Mouse (Mus musculus) T-helper 2 cell (primary cell): ENCODE results near the gene BC048562.

Experiments used
- in situ Hi-C: fragments of 300-600 bp; cut with MboI, MseI; formaldehyde crosslinking; loops from one replicate; pipeline ENCODE4 v1.15.1; 2025; ENCODE audit warnings: high pct_unique_total_duplicates

The BC048562 gene

GRCm38 (mm10) chr9:108479721-108480351 is 43.6 kb downstream of the BC048562 start, which contains the start of gene Lamb2:
Lamb2 (plus strand) TSS chr9:108479736.
- in situ Hi-C loops = no loop called here

GRCm38 (mm10) chr9:108480813-108481519 is 44.7 kb downstream of the BC048562 start:
- in situ Hi-C loops = no loop called here

GRCm38 (mm10) chr9:108481520-108482210 is 45.4 kb downstream of the BC048562 start:
- in situ Hi-C loops = no loop called here

DNA sequence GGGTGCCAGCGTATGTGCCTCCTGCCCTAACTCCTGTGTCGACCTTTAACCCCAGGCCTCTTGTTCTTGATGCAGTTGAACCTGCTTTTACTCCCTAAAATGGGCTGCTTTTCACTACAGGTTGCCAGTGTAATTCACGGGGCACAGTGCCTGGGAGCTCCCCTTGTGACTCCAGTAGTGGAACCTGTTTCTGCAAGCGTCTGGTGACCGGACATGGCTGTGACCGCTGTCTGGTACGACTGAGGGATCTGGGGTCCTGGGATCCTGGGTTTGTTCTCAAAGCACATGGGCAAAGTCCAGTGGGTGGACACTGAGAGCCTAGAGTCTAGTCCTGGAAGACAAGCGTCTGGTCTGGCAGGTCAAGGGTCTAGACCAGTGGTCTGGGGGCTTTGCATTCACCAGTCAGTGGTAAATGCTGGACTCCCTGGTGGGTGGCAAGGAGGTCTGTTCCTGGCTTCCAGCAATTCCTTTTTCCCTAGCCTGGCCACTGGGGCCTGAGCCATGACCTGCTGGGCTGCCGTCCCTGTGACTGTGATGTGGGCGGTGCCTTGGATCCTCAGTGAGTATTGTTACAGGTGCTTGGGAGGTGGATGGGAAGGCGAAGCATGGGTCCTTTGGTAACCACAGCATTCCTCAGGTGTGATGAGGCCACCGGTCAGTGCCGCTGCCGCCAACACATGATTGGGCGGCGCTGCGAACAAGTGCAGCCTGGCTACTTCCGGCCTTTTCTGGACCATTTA is 46.9 kb downstream of the BC048562 start:
- in situ Hi-C loops = no loop called here

DNA sequence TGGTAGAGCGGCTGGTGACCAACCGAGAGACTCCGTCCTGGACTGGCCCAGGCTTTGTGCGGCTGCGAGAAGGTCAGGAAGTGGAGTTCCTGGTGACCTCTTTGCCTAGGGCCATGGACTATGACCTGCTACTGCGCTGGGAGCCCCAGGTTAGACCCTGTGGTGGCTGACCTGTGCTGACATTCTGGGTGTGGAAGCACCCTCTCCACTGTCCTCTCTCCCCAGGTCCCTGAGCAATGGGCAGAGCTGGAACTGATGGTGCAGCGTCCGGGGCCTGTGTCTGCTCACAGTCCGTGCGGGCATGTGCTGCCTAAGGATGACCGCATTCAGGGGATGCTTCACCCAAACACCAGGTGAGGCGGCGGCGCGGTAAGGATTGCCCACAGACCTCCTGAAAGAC is 47.7 kb downstream of the BC048562 start:
- in situ Hi-C loops = no loop called here

DNA sequence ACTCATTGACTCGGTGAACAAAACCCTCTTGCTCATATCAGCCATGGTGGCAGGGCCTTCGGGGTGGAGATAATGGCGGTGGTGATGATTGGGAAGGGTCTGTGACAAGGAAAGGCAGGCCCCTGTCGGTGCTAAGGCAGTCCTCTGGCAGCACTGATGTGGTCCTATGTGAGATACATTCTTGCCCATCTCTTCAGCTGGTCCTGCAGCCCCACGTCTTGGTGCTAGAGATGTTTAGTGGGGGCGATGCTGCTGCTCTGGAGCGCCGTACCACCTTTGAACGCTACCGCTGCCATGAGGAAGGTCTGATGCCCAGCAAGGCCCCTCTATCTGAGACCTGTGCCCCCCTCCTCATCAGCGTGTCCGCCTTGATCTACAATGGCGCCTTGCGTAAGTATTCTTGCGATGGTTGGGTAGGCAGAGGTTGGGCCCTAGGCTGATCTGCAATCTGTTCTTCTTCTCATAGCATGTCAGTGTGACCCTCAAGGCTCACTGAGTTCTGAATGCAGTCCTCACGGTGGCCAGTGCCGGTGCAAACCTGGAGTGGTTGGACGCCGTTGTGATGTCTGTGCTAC is 49.1 kb downstream of the BC048562 start:
- in situ Hi-C loops = loop anchor here (5.0 kb wide), 1 partner anchor 38 kb away; no protein-coding TSS in a partner anchor

- in situ Hi-C loops = loop anchor here (5.0 kb wide), 1 partner anchor 40 kb away; no protein-coding TSS in a partner anchor
Observed at GRCm38 (mm10) chr9:108486973-108487530, 50.8 kb downstream of the BC048562 start.

DNA sequence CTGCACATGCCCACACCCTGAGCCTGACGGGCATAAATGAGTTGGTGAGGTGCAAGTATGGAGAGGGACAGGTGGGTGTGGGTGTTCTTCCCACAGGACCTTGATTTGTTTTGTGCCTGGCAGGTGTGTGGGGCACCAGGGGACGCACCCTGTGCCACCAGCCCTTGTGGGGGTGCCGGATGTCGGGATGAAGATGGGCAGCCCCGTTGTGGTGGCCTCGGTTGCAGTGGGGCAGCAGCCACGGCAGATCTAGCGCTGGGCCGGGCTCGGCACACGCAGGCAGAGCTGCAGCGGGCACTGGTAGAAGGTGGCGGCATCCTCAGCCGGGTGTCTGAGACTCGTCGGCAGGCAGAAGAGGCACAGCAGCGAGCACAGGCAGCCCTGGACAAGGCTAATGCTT is 52.1 kb downstream of the BC048562 start:
- in situ Hi-C loops = loop anchor here (5.0 kb wide), 1 partner anchor 41 kb away; no protein-coding TSS in a partner anchor

GRCm38 (mm10) chr9:108489215-108489614 is 52.9 kb downstream of the BC048562 start:
- in situ Hi-C loops = loop anchor here (5.0 kb wide), 1 partner anchor 42 kb away; no protein-coding TSS in a partner anchor

DNA sequence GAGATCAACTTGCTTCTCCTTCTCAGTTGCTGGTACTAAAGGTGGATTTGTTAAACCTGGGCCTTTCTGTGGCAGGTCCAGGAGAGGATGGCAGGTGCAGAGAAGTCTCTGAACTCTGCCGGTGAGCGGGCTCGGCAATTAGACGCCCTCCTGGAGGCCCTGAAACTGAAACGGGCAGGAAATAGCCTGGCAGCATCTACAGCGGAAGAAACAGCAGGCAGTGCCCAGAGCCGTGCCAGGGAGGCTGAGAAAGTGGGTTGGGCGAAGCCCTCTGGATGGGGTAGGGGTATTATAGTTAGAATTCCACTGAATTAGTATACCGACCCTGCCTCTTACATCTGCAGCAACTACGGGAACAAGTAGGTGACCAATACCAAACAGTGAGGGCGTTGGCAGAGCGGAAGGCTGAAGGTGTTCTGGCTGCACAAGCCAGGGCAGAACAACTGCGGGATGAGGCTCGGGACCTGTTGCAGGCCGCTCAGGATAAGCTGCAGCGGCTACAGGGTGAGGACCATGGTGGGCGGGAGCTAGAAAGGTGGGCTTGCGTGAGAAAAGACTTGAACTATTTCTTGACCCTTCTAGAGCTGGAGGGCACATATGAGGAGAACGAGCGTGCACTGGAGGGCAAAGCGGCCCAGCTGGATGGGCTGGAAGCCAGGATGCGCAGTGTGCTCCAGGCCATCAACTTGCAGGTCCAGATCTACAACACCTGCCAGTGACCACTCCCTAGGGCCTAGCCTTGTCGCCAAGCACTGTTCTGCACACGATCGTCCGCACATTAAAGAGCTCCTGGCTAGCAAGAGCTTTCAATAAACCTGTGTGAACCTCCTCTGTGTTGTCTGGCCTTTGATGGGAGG is 53.6 kb downstream of the BC048562 start:
- in situ Hi-C loops = loop anchor here (5.0 kb wide), 1 partner anchor 43 kb away; no protein-coding TSS in a partner anchor

- in situ Hi-C loops = no loop called here
Observed at GRCm38 (mm10) chr9:108490559-108491285, 54.4 kb downstream of the BC048562 start, which contains the start of gene Usp19. Usp19 (plus strand) TSS chr9:108490602.

- in situ Hi-C loops = no loop called here
Observed at GRCm38 (mm10) chr9:108491286-108491580, 55.0 kb downstream of the BC048562 start.

GRCm38 (mm10) chr9:108492043-108492750 is 55.9 kb downstream of the BC048562 start:
- in situ Hi-C loops = no loop called here

DNA sequence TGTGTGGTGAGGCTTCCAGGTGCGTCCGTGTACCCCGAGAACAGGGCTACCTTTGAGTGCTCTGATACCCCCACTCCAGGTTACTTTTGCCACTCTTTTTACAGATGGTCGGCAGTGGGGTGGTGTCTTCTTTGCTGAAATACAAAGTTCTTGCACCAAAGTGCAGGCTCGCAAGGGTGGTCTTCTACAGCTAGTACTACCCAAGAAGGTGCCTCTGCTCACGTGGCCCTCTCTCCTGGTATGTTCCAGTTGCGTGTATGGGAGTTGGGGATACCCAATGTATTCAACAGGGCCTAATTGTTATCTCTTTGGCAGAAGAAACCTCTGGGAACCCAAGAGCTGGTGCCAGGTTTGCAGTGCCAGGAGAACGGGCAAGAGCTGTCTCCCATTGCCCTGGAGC is 57.0 kb downstream of the BC048562 start:
- in situ Hi-C loops = no loop called here

DNA sequence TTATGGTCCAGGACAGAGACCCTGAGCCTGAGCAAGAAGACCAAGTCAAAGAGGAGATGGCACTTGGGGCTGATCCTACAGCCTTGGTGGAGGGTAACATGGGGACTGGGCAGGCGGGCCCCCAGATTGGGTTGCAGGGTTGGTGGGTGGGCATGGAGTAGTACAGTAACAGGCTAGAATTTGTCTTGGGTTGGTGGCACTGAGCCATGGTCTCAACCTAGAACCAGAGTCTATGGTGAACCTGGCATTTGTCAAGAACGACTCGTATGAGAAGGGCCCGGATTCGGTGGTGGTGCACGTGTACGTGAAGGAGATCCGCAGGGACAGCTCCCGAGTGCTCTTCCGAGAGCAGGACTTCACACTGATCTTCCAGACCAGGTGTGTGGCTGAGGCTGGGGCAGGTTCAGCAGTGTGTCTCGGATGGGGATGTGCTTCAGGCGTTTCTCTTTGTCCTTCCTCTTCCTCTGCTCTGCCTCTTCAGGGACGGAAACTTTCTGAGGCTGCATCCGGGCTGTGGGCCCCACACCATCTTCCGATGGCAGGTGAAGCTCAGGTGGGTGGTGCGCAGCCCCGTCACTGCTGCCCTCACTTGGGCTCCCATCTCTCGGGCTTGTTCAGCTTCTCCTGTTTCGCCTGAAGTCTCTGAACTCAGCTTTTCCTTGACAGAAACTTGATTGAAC is 58.0 kb downstream of the BC048562 start:
- in situ Hi-C loops = no loop called here

- in situ Hi-C loops = no loop called here
Observed at GRCm38 (mm10) chr9:108494905-108495304, 58.6 kb downstream of the BC048562 start.
